Mouse (Mus musculus) myocyte (in vitro differentiated cells): ENCODE data around the gene Gabarapl2.

ENCODE experiments used
- CEBPB ChIP-seq: IDR thresholded peaks from 2 replicates; pipeline ENCODE4 v1.6.1; 2011; ENCODE audit warnings: mild to moderate bottlenecking, moderate library complexity; ENCODE audit not compliant: poor library complexity, insufficient read depth, severe bottlenecking
- POLR2A ChIP-seq: IDR thresholded peaks from one replicate; pipeline ENCODE4 v1.6.1; 2011; ENCODE audit warnings: low read depth, mild to moderate bottlenecking, control low read depth, moderate library complexity; ENCODE audit not compliant: insufficient read length
- USF1 ChIP-seq: IDR thresholded peaks from one replicate; pipeline ENCODE4 v1.6.1; 2011; ENCODE audit warnings: low read depth, mild to moderate bottlenecking, control low read depth, moderate library complexity

DNA sequence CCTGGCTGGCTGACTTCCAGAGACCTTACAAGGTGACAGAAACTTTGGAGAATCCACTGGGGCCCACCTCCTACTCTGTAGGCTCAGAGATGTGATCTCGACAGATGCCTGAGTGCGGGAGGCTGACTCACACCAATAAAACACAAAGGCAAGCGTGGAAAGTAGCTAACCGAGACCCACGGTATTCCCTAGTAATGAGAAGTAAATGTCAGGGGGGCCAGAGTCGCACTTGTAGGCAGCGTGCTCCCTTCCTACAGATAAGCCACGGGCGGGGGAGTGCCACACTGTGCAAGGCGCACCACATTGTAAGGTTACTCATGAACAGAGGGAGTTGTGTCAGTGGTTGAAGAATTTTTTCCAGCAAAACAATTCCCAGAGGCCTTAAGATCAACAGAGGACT lies 44.0 kb downstream of the Gabarapl2 start:
- no peak for TF ChIP-seq CEBPB
- TF ChIP-seq POLR2A, result no peak
- no peak for TF ChIP-seq USF1
